Mouse (Mus musculus) hindbrain, embryonic 10.5 days (tissue): ENCODE results near the gene Smad9. TPM values are rescaled to one million over a fixed set of nuclear protein-coding genes. Genes with fewer than 3 reads are reported as not detected.

Experiments
- DNase-seq: peaks from one replicate; pipeline ENCODE4 v3.0.0-alpha.2; 2017; ENCODE audit warnings: low spot score
- H3K27ac ChIP-seq: fragments of 300-500 bp; sonication (generic); 2 replicates; pipeline ENCODE4 v1.5.1; 2016; ENCODE audit warnings: mild to moderate bottlenecking, moderate library complexity
- H3K27me3 ChIP-seq: fragments of 300-500 bp; sonication (generic); 2 replicates; pipeline ENCODE4 v1.6.1; 2016; ENCODE audit warnings: mild to moderate bottlenecking; ENCODE audit not compliant: poor library complexity, insufficient read depth, severe bottlenecking
- H3K36me3 ChIP-seq: fragments of 300-500 bp; sonication (generic); 2 replicates; pipeline ENCODE4 v1.6.1; 2016; ENCODE audit warnings: mild to moderate bottlenecking, moderate library complexity
- H3K4me1 ChIP-seq: fragments of 300-500 bp; sonication (generic); replicated peaks from 2 replicates; pipeline ENCODE4 v1.6.1; 2016; ENCODE audit warnings: mild to moderate bottlenecking
- H3K4me3 ChIP-seq: fragments of 300-500 bp; sonication (generic); 2 replicates; pipeline ENCODE4 v1.5.1; 2016; ENCODE audit warnings: mild to moderate bottlenecking, moderate library complexity
- H3K9me3 ChIP-seq: fragments of 300-500 bp; sonication (generic); 2 replicates; pipeline ENCODE4 v1.6.1; 2016; ENCODE audit warnings: mild to moderate bottlenecking, moderate library complexity
- WGBS: fragments of 180-500 bp; shearing (Covaris S2); methylation state at CpG from one replicate; pipeline ENCODE4 v1.1.7; 2016; 5-methylcytosine and 5-hydroxymethylcytosine counted together
- polyA plus RNA-seq: library from polyadenylated mRNA; unstranded; fragments of >200 nt; fragmentation: Nextera tagmentation; extraction: Ambion mirVana; gene quantifications from 2 replicates; pipeline ENCODE4 v1.2.1, GENCODE M21; 2016

Gene Smad9
- polyA plus RNA-seq, 1 experiment from 2014 or later = 0.25 TPM

DNA sequence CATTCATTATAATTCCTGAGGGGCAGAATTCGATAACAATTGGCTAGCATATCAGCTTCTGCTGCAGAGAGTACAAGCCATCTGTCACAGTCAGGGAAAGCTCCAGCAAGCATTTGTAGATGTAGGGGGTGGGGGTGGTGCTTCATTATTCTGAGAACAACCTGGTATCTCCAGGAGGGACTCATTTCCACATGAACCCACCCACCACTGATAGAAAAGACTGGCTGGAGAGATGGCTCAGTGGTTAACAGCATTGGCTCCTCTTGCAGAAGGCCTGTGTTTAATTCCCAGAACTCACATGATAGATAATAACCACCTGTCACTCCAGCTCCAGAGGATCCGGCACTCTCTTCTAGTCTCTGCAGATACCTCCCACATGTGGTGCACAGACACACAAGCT lies 80.0 kb downstream of the Smad9 start:
- H3K9me3 ChIP-seq = no peaks in the 10 kb centered on the region
- no peak overlapping the region for H3K4me3 ChIP-seq
- WGBS = 71% methylated on average over 2 of the region's 2 CpGs
- no peaks in the 10 kb centered on the region for H3K27me3 ChIP-seq
- no peaks in the 10 kb centered on the region for H3K4me1 ChIP-seq
- H3K36me3 ChIP-seq = no peaks in the 10 kb centered on the region
- no peak overlapping the region for H3K27ac ChIP-seq
- DNase-seq = no peak

Other genes starting within 250 kb of the Smad9 start
- 105 and 112 TPM in 2 replicates for gene Supt20, start 62.8 kb upstream of the Smad9 start, polyA plus RNA-seq
- 0.93 TPM in 1 of 2 replicates, not detected in the other for gene Gm21958, start 41.2 kb upstream of the Smad9 start, polyA plus RNA-seq
- 143 and 175 TPM in 2 replicates for gene Exosc8, start 20.2 kb upstream of the Smad9 start, polyA plus RNA-seq
- gene Alg5, start 20.0 kb upstream of the Smad9 start, polyA plus RNA-seq = 37.0 and 41.5 TPM in 2 replicates
- 32.9 and 39.5 TPM in 2 replicates for gene Rfxap, start 52.2 kb downstream of the Smad9 start, polyA plus RNA-seq
- 0.12 and 0.17 TPM in 2 replicates for gene Sertm1, start 160.3 kb downstream of the Smad9 start, polyA plus RNA-seq